Mouse (Mus musculus) embryo, embryonic 9.5 days (tissue): Measurements from ENCODE around the gene Snx1.

Experiments
- DNase-seq: peaks from one replicate; pipeline ENCODE4 v3.0.0-alpha.2; 2017; ENCODE audit errors: extremely low spot score

The Snx1 gene

GRCm38 (mm10) chr9:66126456-66127192, at the start of gene Snx1, which contains the start of gene Ciao2a:
Gene Snx1 (minus strand): TSS chr9:66126587.
Gene Ciao2a (plus strand): TSS chr9:66126611.
- DNase-seq = peak; percentile 91

GRCm38 (mm10) chr9:66174985-66175384, 48.6 kb upstream of the Snx1 start:
- no peak for DNase-seq

- DNase-seq = no peak
These were observed 47.0 kb upstream of the Snx1 start for GRCm38 (mm10) chr9:66173316-66173855.

GRCm38 (mm10) chr9:66171275-66171921, 45.0 kb upstream of the Snx1 start:
- DNase-seq = no peak

DNA sequence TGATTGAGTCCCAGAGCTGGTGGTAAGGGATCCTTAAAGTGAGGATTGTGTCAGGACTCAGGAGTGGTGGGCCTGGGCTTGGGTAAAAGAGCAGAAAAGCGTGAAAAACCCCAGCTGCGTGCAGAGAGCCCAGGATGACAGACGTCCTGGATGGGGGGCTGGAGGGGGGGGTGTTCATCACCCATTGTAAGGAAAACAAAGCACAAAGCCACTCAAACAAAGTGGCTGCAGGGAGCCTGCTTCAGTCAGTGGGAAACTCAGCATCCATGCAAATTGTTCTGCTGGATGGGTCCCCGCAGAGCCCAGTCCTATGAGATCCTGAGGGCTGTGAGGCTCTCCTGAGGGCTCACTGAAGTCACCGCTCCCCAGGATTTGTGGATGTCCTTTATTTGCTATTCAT, 44.1 kb upstream of the Snx1 start:
- DNase-seq = peak; percentile 45

DNA sequence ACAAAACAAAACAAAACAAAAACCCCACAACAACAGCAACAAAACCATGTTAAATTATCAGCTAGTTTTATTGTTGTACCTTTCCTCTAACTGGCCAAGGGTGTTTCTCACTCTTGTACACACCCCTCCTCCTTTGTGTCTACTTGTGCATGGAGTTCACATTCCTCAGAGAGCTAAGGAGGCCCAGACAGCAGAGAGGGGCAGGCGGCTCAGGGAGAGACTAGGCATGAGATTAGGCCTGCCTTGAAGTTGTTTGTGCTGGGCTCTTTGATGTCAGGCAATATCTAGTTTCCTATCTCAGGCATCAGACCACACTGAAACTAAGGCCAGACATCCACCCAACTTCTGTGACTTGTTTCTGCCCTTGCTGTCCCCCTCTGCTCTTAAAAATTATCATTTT, 41.8 kb upstream of the Snx1 start:
- no peak for DNase-seq

DNA sequence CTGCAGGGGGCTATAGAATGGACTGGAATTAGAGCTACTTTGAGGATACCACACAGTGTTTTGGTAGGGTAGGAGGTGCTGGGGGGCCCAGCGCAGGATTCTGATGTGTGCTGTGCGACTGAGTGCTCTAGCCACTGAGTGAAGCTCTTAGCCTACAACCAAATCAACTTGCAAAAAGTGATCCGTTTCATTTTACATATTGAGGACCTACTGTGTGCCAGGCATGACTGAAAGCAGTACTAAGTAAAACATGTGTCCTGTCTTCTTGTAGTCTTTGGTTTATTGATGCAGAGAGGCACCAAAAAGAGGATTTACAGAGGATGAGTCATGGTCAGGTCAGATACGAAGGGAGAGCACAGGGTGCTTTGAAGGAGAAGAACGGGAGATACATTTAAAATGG, 40.8 kb upstream of the Snx1 start:
- DNase-seq = no peak

DNA sequence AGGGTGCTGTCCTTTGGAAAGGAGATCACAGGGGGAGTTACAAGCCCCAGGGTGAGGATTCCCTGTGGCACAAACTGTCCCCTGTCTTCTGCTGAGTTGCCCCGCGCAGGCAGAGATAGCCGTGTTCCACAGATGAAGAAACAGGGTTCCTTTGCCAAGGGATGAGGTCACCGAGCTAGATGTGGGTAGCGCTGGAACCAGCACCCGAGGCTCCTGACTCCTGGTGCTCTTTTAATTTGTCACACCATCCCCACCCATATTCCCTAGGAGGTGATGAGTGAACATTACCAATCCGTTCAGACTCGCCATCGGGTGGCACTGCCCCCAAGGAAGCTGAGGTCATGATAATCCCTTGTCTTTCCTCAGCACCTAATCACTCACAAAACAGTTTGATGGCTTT, 36.6 kb upstream of the Snx1 start:
- no peak for DNase-seq

DNA sequence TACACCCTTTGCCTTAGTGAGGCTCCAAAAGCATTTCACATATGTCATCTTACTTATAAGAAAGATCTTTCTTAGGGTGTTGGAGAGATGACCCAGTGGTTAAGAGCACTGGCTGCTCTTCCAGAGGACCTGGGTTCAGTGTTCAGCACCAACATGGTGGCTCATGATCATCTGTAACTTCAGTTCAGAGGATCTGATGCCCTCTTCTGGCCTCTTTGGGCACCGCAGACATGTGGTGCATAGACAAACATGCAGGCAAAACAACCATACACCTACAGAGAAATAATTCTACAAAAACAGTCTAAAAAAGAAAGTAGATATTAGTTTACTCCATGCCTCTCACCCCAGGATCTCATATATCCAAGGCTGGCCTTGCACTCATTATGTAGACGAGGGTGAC, 33.8 kb upstream of the Snx1 start:
- no peak for DNase-seq

- DNase-seq = no peak
These were observed 32.6 kb upstream of the Snx1 start for GRCm38 (mm10) chr9:66158885-66159430.

DNA sequence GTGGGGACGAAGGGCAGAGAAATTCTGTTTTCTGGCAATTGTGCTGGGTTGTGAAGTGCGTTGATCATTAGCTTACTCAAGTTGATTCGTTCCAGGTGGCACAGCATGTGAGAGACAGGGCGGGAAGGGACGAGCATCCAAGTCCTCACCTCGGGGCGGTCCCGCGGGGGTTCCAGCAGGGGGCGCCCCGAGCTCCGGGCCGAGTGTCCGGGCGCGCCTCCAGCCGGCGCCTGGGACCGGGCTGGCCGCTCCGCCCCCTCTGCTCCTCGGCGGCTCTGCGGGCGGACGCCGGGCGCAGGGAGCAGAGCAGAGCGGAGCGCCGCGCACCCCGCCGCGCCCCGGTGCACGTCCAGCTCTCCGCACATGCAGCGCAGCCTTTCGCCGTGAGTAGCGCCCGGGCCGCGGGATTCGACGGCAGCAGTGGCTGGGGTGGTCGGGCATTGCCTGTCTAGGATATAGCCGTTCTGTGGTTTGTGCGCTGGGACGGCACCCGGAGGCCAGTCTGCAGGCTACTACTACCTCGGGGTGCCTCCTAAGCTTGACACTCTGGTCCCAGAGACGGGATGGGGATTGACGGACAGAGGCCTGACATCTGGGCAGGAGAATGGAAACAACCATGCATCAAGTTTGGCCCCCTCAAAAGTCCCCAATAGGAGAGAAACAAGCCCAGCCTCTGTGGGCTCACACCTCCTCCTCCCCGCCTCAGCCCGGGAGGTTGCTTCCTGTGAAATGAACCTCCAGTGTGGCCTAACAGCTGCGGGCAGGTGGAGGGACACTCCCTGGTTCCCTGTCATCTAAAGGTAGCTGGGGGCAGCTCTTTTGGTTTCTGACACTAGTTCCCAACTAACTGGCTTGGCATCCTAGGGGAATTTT, 31.8 kb upstream of the Snx1 start, which contains the start of gene Dapk2:
Dapk2 (plus strand) TSS at position 266 of the 873 bp plus-strand sequence.
- DNase-seq = peak; percentile 81

- no peak for DNase-seq
These were observed 29.1 kb upstream of the Snx1 start for GRCm38 (mm10) chr9:66155534-66155933.

- DNase-seq = no peak
These were observed 27.6 kb upstream of the Snx1 start for GRCm38 (mm10) chr9:66154013-66154412.

DNA sequence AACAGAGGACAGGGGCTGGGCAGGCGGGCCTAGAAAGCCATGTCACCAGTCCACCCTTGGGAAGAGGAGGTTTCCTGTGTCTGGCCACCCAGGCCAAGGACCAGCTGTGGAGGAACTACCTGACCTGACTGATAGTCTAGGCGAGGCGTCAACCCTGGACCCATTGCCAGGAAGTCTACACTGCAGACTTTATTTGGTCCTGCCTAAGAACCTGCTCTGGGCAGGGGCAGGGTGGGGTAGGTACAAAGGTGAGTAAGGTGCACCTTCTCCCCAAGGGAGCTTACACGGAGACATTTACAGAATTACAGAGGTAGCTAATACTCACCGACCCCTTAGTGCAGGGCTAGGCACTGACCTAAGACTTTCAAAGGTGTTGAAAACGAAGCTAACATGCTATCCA, 27.2 kb upstream of the Snx1 start:
- DNase-seq = no peak

GRCm38 (mm10) chr9:66152011-66152410, 25.6 kb upstream of the Snx1 start:
- DNase-seq = no peak

- no peak for DNase-seq
These were observed 19.8 kb upstream of the Snx1 start for GRCm38 (mm10) chr9:66146141-66146540.

GRCm38 (mm10) chr9:66144248-66144647, 17.9 kb upstream of the Snx1 start:
- peak; percentile 81 for DNase-seq

DNA sequence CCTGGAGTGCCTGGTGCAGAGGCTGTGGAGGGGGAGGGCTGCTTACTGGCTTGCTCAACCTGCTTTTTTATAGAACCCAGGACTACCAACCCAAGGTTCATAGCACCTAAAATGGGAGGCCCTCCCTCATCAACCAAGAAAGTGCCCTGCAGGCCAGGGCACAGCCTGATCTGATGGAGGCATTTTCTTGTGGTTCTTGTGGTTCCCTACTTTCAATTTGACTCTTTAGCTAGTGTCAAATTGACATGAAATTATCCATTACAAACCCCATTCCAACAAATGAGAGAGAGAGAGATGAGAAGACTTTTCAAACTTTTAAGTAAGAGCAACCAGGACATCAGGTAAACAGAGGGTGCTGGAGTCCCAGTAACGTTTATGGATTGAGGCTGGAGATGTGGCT, 15.9 kb upstream of the Snx1 start:
- DNase-seq = no peak

- no peak for DNase-seq
These were observed 11.8 kb upstream of the Snx1 start for GRCm38 (mm10) chr9:66138193-66138592.

DNA sequence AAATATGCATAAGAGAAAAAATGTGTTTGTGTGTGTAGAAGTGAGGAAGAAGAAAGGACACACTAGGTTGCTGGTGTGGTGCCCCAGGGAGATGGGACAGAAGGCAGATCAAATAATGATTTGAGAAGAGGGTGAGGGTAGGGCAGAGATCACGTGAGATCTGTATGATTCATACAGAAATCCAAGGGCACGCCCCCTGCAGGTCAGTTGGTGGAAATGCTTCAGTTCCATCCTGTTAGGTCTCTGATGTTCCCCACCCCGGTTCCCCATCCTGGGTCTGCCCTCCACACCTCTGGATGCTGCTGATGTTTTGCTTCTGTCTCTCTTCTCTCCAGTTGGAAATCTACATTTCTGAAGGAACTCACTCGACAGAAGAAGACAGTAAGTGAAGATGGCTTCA, 9.6 kb upstream of the Snx1 start:
- DNase-seq = no peak

DNA sequence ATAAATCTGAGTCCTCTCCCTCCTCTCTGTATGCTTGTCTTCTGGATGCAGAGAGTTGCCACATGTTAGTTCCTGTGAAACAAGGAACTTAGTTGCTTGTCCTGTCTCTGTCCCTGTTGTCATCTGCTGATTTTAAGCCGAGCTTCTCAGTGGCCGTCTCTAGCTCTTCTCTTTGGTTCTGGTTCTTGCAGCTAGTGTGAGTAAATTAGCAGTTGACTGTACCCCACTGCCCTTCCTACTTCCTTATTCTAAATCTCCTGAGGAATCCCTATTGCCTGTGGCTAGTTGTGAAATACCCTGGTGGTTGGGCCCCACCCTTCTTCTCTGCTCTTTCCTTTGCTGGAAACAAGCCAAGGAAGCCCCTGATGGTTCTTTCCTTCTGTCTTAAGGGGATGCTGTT, 5.1 kb upstream of the Snx1 start:
- DNase-seq = no peak

- no peak for DNase-seq
These were observed 1.5 kb upstream of the Snx1 start for GRCm38 (mm10) chr9:66127884-66128283.
